Mouse (Mus musculus): ENCODE data around the gene Dscam. TPM values are rescaled to one million over a fixed set of nuclear protein-coding genes. Genes with fewer than 3 reads are reported as not detected.

Gene Dscam
- polyA plus RNA-seq, 1 experiment from 2014 or later, result 11.1 TPM

DNA sequence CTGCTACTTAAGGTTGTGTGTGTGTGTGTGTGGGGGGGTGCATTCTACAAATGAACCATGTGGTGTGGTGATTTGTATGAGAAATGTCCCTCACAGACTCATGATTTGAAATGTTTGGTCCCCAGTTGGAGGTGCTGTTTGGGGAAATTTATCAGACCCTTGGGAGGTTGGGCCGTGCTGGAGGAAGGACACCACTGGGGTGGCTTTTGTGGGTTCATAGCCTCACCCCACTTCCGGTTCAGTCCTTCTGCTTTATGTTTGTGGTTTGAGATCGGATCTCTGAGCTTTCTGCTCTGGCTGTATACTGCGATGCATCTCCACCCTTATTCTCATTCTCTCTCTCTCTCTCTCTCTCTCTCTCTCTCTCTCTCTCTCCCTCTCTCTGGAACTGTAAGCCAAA is 516.5 kb downstream of the Dscam start:
- no peak overlapping the region for H3K27ac ChIP-seq
- H3K27me3 ChIP-seq, result no peaks in the 10 kb centered on the region
- 0 out of 2 replicates have a peak, but pooled peaks cover 3% of the 10 kb centered on the region for H3K4me1 ChIP-seq (replicated peaks)
- WGBS, result 95% methylated on average over 4 of the region's 4 CpGs
- H3K4me3 ChIP-seq (replicated peaks), result no peak overlapping the region
- no peaks in the 10 kb centered on the region for H3K9me3 ChIP-seq
- no peak for ATAC-seq
- H3K9ac ChIP-seq (replicated peaks), result no peak overlapping the region
- peaks cover 12% of the 10 kb centered on the region for H3K36me3 ChIP-seq
- H3K4me2 ChIP-seq (replicated peaks), result no peak overlapping the region

- Histone ChIP-seq H3K36me3 (peaks cover 18% of the 10 kb centered on the region), H3K4me3 (replicated peaks) (no peak overlapping the region), H3K4me1 (replicated peaks) (0 out of 2 replicates have a peak, but pooled peaks cover 3% of the 10 kb centered on the region), H3K9me3 (no peaks in the 10 kb centered on the region), H3K27ac (no peak overlapping the region), H3K4me2 (replicated peaks) (no peak overlapping the region), H3K27me3 (no peaks in the 10 kb centered on the region), H3K9ac (replicated peaks) (no peak overlapping the region)
- WGBS, result 94% methylated on average over 3 of the region's 3 CpGs
- no peak for ATAC-seq
Measured at GRCm38 (mm10) chr16:96651444-96651843, 519.1 kb downstream of the Dscam start.

DNA sequence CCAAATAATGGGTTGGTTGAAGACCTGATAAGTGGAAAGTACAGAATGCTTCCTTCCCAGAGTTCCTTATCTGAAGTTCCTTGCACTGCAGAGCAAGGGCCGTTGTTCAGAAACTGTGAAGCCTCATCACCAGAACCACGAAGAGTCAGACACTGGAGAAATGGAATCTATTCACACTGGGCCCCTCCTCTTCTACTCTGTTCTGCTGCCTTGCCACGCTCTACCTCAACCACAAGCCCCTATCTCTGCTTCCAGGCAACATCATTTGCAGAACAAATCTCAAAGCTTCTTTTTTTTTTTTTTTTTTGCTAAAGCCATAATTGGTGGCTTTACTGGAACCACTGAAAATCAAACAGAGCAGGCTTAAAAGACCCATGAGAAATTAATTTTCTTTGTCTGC is 530.5 kb downstream of the Dscam start:
- H3K4me3 ChIP-seq (replicated peaks), result no peak overlapping the region
- 0 out of 2 replicates have a peak, but pooled peaks have one; percentile 60 for ATAC-seq
- H3K27ac ChIP-seq, result no peak overlapping the region
- no peaks in the 10 kb centered on the region for H3K4me1 ChIP-seq (replicated peaks)
- H3K9me3 ChIP-seq, result no peaks in the 10 kb centered on the region
- peaks cover 42% of the 10 kb centered on the region for H3K36me3 ChIP-seq
- H3K9ac ChIP-seq (replicated peaks), result no peak overlapping the region
- H3K4me2 ChIP-seq (replicated peaks), result no peak overlapping the region
- no peaks in the 10 kb centered on the region for H3K27me3 ChIP-seq
- 61% methylated on average over 3 of the region's 3 CpGs for WGBS

- H3K27me3 ChIP-seq, result no peaks in the 10 kb centered on the region
- no peak overlapping the region for H3K4me2 ChIP-seq (replicated peaks)
- H3K27ac ChIP-seq, result no peak overlapping the region
- H3K4me1 ChIP-seq (replicated peaks), result peaks cover 4% of the 10 kb centered on the region; the same call in 1 of the 2 replicates
- no peak overlapping the region for H3K9ac ChIP-seq (replicated peaks)
- 76% methylated on average over 2 of the region's 2 CpGs for WGBS
- no peak overlapping the region for H3K4me3 ChIP-seq (replicated peaks)
- ATAC-seq, result no peak
- peaks cover 23% of the 10 kb centered on the region for H3K36me3 ChIP-seq
- no peaks in the 10 kb centered on the region for H3K9me3 ChIP-seq
Measured at GRCm38 (mm10) chr16:96635916-96636315, 534.6 kb downstream of the Dscam start.

GRCm38 (mm10) chr16:96634791-96635143 is 535.8 kb downstream of the Dscam start:
- Histone ChIP-seq H3K27me3 (no peaks in the 10 kb centered on the region), H3K4me3 (replicated peaks) (no peak overlapping the region), H3K9ac (replicated peaks) (no peak overlapping the region), H3K4me1 (replicated peaks) (peaks cover 4% of the 10 kb centered on the region; the same call in 1 of the 2 replicates), H3K27ac (no peak overlapping the region), H3K36me3 (peaks cover 14% of the 10 kb centered on the region), H3K9me3 (no peaks in the 10 kb centered on the region), H3K4me2 (replicated peaks) (no peak overlapping the region)
- no peak for ATAC-seq

- H3K4me1 ChIP-seq (replicated peaks), result peaks cover 4% of the 10 kb centered on the region; the same call in 1 of the 2 replicates
Measured at GRCm38 (mm10) chr16:96634097-96634790, 536.3 kb downstream of the Dscam start.

GRCm38 (mm10) chr16:96630241-96630640 is 540.3 kb downstream of the Dscam start:
- no peak overlapping the region for H3K9ac ChIP-seq (replicated peaks)
- no peak for ATAC-seq
- H3K4me2 ChIP-seq (replicated peaks), result no peak overlapping the region
- 86% methylated on average over 7 of the region's 7 CpGs for WGBS
- H3K36me3 ChIP-seq, result peaks cover 7% of the 10 kb centered on the region; the same call in 1 of the 2 replicates
- H3K9me3 ChIP-seq, result no peaks in the 10 kb centered on the region
- H3K27me3 ChIP-seq, result no peaks in the 10 kb centered on the region
- H3K4me3 ChIP-seq (replicated peaks), result no peak overlapping the region
- H3K4me1 ChIP-seq (replicated peaks), result peaks cover 6% of the 10 kb centered on the region
- H3K27ac ChIP-seq, result no peak overlapping the region

More at GRCm38 (mm10) chr16:96634097-96634790, 536.3 kb downstream of the Dscam start:
- 87% methylated on average over 4 of the region's 4 CpGs for WGBS
- H3K9me3 ChIP-seq, result no peaks in the 10 kb centered on the region
- H3K27ac ChIP-seq, result no peak overlapping the region
- H3K27me3 ChIP-seq, result no peaks in the 10 kb centered on the region
- ATAC-seq, result no peak
- H3K4me3 ChIP-seq (replicated peaks), result no peak overlapping the region
- no peak overlapping the region for H3K4me2 ChIP-seq (replicated peaks)
- peaks cover 11% of the 10 kb centered on the region; the same call in 1 of the 2 replicates for H3K36me3 ChIP-seq
- no peak overlapping the region for H3K9ac ChIP-seq (replicated peaks)

DNA sequence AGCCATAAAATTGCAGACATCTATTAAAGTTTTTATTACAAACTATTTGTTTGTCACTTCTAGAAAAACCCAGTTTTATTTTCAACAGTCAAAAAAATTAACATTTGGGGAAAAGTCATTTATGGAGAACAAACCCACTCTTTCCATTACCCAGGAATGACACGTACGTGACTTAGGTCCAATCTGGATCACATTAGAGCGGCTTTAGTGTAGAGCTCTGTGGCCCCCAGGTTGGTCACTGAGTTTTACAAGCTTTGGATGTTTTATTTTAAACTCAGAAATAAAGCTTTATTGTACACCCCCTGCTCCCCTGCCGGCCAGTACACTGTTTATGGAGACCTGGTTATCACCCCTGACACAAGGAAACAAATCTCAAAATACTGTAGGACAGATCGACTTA is 540.9 kb downstream of the Dscam start:
- Histone ChIP-seq H3K9ac (replicated peaks) (no peak overlapping the region), H3K36me3 (peaks cover 7% of the 10 kb centered on the region; the same call in 1 of the 2 replicates), H3K27ac (no peak overlapping the region), H3K27me3 (no peaks in the 10 kb centered on the region), H3K4me2 (replicated peaks) (no peak overlapping the region), H3K4me3 (replicated peaks) (no peak overlapping the region), H3K9me3 (no peaks in the 10 kb centered on the region), H3K4me1 (replicated peaks) (peaks cover 8% of the 10 kb centered on the region)
- no peak for ATAC-seq
- 90% methylated on average over 5 of the region's 5 CpGs for WGBS

DNA sequence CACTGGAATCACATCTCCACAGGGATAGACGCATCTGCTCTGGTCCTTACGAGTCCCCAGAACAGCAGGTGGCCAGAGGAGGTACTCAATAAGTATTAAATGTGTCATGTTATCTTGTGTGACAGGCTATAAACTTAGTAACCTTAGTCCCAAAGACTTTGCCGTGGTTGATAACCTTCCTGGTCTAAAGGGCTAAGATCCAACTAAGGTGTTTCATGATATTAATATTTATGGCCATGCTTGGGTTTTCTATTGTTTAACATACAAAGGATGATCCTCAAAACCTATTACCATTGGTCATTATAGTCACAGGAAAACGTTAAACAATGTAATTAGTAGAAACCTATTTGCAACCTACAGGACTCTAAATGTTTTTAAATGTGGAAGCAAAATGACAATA is 545.1 kb downstream of the Dscam start:
- Histone ChIP-seq H3K27me3 (no peaks in the 10 kb centered on the region), H3K27ac (no peak overlapping the region), H3K36me3 (peaks cover 19% of the 10 kb centered on the region), H3K4me1 (replicated peaks) (peaks cover 10% of the 10 kb centered on the region), H3K4me3 (replicated peaks) (no peak overlapping the region), H3K9me3 (no peaks in the 10 kb centered on the region), H3K9ac (replicated peaks) (no peak overlapping the region), H3K4me2 (replicated peaks) (no peak overlapping the region)
- 51% methylated on average over 4 of the region's 4 CpGs for WGBS
- no peak for ATAC-seq

DNA sequence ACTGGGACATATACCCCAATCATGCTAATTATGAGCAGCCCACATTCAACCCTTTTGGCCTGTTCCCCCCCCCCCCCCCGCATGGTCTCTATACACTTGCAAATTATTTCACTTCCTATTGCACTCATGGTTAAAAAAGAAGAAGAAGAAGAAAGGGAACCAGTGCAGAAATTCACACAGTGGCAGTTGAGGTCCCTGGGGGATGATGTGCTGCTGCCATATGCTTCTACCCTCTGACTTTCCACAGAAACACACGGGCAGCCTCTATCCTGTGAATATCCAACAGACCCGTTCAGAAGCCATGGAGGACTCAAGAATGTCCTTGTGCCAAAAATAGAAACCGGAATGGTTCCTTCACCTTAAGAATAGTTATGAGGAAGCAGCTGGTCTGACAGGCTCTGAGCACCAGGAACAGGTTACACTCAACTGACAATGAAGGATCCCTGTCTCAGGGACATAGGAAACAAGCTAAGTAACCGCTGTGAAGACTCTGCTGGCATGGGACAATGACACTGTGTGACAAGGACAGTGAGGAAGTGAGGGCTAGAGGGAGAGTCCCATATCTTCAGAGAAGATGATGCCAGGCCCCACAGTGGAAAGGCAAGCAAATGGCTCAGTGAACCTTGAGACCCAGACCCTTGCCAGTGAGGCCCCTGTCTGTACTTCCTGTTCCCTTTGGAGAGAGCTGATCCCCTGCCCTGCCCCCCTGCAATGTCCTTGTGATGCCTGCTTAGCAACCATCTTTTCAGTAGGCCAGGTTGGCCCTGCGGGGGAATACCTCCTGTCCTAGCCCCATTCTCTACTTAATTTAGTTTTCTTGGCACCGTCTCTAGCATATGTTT is 545.8 kb downstream of the Dscam start:
- Histone ChIP-seq H3K4me2 (replicated peaks) (no peak overlapping the region), H3K4me1 (replicated peaks) (peaks cover 10% of the 10 kb centered on the region), H3K27ac (no peak overlapping the region), H3K9ac (replicated peaks) (no peak overlapping the region), H3K9me3 (no peaks in the 10 kb centered on the region), H3K4me3 (replicated peaks) (no peak overlapping the region), H3K27me3 (no peaks in the 10 kb centered on the region), H3K36me3 (peaks cover 21% of the 10 kb centered on the region)
- ATAC-seq, result 0 out of 2 replicates have a peak, but pooled peaks have one; percentile 30
- WGBS, result 70% methylated on average over 7 of the region's 7 CpGs

DNA sequence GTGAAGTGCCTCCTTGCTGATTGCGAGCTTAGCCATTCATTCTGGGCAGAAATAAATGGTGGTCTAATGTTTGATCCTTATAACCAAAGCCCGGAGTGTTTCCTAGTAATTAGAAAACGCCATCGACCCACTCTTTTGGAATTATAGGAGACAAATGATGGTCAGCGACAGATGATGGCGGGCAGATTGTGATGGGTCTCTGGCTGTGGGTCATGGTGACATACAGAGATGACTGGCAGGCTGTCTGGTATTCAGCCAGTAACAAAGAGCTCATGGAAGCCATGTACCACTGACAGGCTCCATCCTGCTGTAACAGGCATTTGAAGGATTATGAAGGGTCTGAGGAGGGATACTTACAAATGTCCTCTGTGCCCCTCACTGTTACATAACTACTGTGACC is 549.7 kb downstream of the Dscam start:
- no peak overlapping the region for H3K27ac ChIP-seq
- WGBS, result 84% methylated on average over 6 of the region's 6 CpGs
- peaks cover 16% of the 10 kb centered on the region for H3K4me1 ChIP-seq (replicated peaks)
- no peak for ATAC-seq
- no peak overlapping the region for H3K4me2 ChIP-seq (replicated peaks)
- H3K9ac ChIP-seq (replicated peaks), result no peak overlapping the region
- peaks cover 25% of the 10 kb centered on the region for H3K36me3 ChIP-seq
- H3K27me3 ChIP-seq, result no peaks in the 10 kb centered on the region
- no peaks in the 10 kb centered on the region for H3K9me3 ChIP-seq
- no peak overlapping the region for H3K4me3 ChIP-seq (replicated peaks)

DNA sequence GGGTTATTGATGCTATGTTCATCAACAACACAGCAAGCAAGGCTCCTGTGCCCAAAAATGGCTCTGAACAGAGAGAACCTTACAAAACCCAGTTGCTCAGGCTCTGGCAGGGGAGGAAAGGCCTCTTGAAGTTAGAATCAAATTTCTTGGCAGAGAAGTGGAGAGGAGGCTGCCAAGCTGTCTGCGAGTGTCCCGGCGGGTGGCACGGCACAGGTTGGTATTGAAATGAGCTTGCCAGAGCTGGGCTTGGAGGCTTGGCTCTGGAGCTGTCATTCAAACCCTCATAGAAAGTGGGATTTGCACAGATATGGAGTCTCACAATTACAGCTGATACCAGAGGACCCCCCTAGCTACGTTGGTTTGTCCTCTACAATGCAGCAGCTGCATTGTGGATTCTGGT is 550.1 kb downstream of the Dscam start:
- Histone ChIP-seq H3K4me3 (replicated peaks) (no peak overlapping the region), H3K4me1 (replicated peaks) (peaks cover 15% of the 10 kb centered on the region), H3K4me2 (replicated peaks) (no peak overlapping the region), H3K27me3 (no peaks in the 10 kb centered on the region), H3K27ac (no peak overlapping the region), H3K9me3 (no peaks in the 10 kb centered on the region), H3K36me3 (peaks cover 26% of the 10 kb centered on the region), H3K9ac (replicated peaks) (no peak overlapping the region)
- 85% methylated on average over 5 of the region's 5 CpGs for WGBS
- ATAC-seq, result no peak
